Mouse (Mus musculus): ENCODE measurements around the gene Itga9.

Gene Itga9

DNA sequence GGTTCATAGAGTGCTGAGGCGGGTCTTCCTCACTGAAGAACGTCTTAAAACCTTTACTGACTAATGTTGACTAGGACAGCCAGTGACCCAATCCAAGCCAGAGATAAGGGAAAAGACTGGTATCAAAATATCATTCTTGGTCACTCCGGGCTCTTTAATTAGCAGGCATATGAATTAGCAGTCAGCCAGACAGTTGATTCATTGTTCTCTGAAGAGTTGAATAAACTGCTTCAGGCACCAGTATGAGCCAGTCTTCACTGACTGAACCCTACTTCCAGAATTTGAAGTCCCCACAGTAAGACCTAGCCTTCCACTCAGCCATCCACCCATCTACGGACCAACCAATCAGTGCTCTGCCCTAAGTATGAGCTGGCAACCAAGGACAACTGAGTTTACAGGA lies 163.9 kb downstream of the Itga9 start:
- DNase-seq (ENCODE audit: low spot score) = no peak

DNA sequence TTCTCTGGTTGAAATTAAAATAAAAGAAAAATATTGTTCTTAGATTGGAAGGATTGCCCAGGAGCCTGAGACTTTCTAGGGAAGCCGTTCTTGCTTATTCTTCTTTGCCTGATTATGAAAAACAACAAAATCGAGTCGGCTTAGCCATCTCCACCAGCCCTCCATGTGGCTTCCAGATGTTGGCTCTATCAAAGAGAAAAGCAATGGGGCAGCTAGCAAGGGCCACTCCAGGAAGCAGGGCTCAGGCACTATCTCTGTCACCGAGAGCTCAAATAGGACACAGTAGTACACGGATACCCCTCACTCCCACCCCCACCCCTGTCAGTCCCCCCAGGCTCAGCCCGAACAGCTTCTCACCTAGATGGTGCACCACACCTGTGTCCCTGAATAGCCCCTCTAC lies 168.2 kb downstream of the Itga9 start:
- no peak for DNase-seq (ENCODE audit: low spot score)

DNA sequence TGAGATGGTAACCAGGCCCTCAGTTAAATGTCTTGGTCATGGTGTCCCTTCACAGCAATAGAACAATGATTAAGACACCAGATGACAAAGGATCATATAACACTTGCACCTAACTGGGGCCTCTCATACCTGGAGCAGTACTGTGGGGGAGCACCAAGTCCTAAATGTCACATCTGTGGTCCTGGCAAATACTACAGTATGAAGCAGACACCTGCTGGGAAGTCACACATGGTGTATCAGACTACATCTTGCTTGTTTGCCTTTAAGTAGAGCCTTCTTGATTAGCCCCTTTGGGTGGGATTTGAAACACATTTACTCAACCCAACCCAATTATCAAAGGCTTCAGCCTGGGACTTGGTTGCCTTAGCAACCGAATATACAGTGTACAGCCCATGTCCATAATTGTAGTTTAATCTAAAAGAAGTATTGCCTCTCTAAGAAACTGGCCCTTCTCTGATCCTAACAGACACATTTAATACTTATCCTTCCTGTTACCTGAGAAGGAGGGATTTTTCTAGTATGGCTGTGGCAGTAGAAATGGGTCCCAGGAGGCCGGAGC lies 170.5 kb downstream of the Itga9 start:
- DNase-seq (ENCODE audit: low spot score) = no peak

DNA sequence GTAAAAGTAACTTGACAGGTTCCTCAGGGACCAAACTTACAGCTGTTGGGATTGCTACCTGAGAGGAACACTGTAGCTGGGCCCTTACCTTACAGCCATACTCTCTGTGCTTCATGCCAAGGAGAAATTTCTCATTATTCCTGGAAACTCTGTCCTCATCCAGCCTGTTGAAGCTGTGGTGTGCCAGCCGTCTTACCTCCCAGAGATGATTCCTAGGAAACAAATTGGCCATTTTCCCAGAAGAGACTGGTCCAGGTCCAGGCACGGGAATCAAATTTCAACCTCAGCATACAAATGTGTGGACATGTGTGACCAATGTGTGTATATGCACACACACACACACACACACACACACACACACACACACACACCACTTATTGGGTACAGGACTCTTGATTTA lies 172.1 kb downstream of the Itga9 start:
- DNase-seq (ENCODE audit: low spot score) = no peak

DNA sequence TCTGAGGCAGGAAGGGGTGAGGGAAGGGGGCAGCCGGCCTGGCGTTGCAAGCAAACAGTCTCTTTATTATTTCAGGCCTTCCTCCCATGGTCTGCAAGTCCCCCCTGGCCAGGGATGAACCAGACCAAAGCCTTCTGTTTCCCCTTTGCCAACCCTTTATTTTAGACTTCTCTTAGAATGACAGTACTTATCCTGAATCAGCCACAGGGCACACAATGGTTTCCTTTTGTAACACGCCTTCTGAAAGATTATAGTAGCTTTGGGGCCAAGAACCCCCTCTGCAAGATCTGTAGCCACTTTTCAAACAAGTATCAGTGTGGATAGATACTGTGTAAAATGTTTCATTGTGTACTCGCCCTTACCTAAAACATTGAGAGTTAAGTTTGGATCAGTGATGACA lies 178.1 kb downstream of the Itga9 start:
- DNase-seq (ENCODE audit: low spot score) = no peak

DNA sequence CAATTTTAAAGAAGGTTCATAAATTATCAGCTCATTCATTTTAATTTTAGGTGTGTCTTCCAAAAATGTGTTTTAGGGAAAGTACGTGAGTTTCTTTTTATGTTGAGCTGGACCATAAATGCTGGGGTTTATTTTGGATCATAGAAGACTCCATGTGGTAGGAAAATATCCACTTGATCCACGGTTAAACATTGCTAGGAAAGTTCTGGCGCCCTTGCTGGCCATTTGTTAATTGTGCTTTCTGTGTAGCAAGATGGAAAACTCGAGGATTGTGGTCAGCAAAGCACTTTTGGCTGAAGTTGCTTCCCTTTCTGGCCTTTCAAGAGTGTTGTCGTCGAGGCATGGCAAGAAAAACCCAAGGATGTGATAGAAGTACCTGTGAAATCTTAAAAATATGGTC lies 179.3 kb downstream of the Itga9 start:
- no peak for DNase-seq (ENCODE audit: low spot score)

DNA sequence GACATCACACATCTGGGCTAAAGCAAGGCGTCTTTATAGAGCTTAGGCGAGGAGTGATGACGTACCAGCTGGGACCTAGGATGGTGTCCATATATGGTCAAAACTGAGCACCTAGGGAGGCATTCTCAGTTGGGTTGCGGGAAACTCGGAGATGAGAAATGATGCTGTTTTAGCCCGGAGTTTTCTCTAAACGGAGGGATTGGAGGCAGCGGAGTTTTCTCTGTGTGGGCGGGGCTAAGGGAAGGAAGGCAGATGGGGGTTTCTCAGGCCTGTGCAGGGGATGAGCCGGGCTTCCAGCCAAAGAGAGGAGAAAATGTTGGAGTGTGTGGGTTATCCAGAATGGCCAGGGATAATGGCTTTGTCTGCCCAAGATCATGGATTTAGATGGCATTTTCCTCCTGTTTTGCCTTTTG lies 182.4 kb downstream of the Itga9 start:
- no peak for DNase-seq (ENCODE audit: low spot score)

DNA sequence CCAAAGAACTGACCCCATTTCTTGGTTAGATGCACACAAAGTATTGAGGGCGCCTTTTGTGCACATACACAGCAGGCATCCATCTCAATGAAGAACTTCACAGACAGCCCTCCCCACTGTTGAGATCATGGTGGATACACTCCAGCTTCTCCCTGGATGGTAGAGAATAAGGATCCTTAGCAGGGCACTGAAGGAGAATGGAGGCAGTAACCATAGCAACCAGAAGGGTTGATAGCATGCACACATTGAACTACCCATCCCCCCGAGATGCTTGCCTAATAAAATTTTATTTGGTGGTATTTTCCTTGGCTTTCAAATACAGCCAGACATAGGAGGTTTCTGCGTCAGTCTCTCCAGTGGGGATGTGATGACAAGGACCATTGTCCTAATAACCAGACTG lies 184.7 kb downstream of the Itga9 start:
- no peak for DNase-seq (ENCODE audit: low spot score)

DNA sequence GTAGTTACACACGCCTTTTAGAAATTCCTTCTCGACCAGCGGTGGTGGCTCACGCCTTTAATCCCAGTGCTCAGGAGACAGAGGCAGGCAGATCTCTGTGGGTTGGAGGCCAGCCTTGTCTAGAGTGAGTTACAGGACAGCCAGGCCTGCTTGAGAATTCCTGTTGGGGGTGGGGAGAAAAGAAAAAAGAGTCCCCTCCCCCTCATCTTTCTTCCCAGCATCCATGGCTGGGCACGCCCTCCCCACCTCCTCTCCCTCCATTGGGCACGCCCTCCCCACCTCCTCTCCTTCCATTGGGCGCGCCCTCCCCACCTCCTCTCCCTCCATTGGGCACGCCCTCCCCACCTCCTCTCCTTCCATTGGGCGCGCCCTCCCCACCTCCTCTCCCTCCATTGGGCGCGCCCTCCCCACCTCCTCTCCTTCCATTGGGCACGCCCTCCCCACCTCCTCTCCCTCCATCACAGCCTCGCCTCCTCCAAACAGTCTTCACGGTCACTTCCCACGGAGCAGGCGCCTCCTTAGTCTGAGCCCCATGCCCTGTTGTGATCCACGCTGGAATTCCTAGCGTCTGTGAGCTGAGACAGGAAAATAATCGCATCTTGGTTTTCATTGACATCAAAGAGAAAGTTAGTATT lies 186.8 kb downstream of the Itga9 start:
- DNase-seq (ENCODE audit: low spot score) = no peak

DNA sequence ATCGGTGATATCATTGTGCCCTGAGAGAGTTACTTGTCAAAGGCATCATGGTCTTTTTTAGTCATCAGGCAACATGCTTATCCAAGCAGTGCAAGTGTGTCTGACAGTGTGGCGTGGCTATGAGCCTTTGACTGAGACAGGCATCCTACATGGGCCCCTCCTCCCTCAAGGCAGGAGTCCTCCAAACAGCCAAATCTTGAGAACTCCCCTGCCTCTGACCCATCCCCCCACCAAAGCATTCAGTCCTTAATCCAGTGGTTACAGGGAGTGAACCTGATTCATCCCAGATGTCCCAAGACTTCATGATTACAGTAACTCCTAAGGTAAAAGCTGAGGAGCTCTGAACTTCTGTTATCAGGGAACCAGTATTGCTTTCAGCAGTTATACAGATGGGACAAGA lies 188.2 kb downstream of the Itga9 start:
- no peak for DNase-seq (ENCODE audit: low spot score)

DNA sequence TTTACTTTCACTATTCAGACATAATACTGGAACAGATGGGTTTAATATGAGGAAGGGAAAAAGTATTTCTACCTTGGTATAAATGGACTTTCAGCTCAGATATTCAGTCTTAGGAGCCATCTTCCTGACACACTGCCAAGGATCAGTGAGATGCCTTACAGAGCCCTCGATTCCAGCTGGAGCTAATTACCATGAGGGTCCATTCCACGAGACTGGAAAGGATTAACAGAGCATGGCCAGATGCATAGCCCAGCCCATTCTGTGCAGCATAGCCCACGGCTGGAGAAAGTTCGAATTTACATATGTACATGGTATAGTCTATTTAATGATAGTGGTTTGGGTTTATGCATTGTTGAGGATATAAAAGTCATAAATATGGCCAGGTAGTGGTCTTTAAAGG lies 188.8 kb downstream of the Itga9 start:
- no peak for DNase-seq (ENCODE audit: low spot score)

DNA sequence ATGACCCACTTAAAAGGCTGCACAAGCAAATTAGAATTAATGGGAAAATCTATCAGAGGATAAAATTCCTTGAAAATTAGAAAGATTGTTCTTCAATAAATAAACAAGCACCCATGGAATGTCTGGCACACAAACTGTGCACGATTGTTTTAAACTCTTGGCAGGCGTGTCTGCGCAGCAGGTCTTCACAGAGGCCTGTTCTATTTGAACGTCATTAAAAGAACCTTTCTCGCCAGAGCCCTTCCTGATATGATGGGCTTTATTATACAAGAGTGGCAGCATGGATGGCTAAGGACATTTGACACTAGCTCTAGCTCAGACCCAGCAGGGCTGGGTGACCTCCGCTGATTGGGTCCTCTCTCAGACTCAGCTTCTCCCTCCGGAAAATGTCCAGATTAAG lies 192.6 kb downstream of the Itga9 start:
- DNase-seq (ENCODE audit: low spot score) = no peak

DNA sequence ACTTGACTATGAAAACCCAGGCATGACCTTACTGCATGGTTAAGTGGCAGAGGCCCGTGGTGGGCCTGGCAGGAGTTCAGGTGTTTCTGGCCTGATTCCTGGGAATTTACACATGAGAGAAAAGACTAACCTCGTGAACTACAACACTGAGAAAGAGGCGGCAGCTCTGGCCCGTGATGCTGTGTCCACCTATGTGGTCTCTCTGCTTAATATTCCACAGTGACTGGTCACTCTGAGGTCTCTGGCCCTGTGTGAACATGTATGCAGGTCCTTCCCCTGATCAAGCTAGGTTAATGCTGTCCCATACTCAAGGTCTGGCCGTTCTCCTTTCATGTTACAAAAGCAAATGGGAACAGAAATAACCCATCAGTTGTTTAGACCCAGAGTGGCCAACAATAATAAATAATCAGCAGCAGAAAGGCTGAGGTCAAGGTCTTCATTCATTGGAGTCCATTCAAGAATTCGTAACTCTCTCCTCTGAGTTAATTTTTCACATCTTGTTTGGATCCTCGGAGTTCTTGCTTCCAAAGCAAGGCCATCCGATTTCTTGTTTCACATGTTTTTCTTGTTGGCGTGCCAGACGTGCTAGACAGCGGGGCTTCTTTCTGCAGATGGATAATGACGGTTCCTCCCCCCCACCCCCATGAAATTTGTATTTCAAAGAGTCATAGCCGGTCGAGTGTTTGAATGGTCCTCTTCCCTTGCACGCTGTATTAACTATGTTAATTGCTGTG lies 194.9 kb downstream of the Itga9 start:
- peak; percentile 69 for DNase-seq (ENCODE audit: low spot score)

DNA sequence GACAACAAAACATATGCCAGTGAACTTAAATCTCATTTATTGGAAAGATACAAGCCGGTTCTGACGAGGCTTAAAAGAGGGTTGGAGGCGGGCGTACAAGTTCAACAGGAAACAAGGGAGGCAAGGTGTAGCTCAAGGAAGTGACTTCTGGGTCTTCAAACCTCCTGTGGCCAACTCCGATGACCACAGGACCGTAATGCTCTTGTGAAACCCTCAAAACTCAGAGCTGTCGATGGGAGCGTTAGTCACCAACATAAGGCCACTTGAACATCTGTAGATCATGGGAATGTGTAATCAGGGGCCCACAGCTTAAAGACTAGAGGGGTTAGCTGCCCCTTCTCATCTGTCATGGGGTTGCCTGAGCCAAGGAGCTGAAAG lies 195.4 kb downstream of the Itga9 start:
- DNase-seq (ENCODE audit: low spot score) = no peak

DNA sequence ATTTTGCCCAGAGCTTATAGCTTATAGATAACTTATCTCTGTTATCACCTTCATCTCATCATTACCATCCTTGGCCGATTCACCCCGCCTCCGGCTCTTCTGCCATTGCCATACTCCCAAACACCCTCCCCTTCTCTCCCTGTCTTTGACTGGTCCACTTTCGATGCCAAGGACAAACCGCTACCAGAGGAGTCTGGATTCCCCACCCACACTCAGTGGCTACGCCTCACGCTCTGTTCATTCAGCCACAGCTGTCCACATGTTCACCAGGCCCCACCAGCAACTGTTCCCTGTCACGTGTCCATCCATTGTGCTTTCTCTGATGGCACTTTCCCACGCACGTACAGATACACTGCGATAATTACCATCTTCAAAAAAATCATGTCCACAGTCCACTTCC lies 195.9 kb downstream of the Itga9 start:
- peak; percentile 59 for DNase-seq (ENCODE audit: low spot score)

DNA sequence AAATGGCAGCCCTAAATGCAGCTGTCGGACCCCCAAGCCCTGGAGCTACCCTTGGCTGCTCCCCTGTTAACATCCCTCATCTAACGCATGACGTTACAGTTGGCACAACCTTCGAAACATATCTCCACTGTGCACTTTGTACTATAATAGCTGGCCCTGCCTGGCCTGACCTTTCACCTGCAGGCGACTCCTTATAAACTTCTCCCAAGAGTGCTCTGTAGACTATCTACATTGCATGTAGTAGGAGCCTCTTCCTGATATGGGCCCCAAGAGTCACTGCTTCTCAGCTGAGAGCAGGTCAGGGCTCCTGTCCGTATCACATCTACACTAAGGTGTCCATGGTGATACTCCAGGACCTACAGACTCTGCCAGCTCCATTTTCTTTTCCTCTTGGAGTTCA lies 199.2 kb downstream of the Itga9 start:
- no peak for DNase-seq (ENCODE audit: low spot score)

DNA sequence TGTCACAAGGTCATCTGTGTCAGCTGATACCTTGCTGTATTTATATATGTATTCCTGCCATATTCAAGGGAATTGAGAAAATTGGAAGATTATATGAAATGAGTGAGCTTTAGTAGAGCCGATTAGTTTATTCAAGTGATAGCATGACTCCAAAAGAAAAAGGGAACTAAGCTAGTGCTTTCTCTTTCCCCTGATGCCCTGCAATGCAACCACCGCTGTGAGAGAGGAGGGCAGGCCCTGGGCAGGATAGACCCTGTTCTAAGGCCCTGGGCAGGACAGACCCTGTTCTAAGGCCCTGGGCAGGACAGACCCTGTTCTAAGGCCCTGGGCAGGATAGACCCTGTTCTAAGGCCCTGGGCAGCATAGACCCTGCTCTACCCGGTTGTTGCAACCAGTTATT lies 201.2 kb downstream of the Itga9 start:
- DNase-seq (ENCODE audit: low spot score) = no peak

DNA sequence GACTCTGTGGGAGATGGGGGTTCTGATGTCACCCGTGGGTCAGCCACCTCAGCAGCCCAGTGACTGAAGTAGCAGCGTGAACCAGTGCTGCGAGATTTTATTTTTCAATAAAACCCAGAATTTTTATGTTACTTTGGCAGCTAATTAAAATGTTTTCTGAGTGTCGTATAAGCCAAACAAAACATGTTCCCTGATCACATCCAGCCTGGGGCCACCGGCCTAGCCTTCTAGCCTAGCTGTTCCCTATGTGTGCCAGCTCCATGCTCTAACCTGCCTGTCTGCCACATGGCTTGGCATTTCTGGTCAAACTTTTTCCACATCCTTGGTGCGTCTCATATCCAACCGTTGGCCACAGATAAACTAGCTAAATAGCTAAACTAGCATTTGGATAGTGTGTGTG lies 205.7 kb downstream of the Itga9 start:
- no peak for DNase-seq (ENCODE audit: low spot score)

DNA sequence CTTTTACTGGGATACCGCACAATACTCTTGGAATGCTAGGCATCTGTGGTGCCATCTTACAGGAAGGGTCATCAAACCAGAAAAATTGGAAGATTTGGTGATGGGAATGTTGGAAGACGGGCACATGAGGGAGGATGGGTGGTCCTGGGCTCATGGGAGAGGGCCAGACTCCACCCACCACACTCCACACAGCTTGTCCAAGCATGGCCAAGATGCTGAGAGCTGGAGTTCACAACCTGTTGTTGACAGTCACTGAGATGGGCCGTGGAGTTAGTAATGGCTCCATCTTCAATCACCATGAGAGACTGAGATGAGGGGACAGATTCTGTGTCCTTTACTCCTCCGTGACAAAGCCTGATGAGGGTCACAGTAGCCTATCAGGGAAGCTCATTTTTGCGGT lies 207.0 kb downstream of the Itga9 start:
- no peak for DNase-seq (ENCODE audit: low spot score)

DNA sequence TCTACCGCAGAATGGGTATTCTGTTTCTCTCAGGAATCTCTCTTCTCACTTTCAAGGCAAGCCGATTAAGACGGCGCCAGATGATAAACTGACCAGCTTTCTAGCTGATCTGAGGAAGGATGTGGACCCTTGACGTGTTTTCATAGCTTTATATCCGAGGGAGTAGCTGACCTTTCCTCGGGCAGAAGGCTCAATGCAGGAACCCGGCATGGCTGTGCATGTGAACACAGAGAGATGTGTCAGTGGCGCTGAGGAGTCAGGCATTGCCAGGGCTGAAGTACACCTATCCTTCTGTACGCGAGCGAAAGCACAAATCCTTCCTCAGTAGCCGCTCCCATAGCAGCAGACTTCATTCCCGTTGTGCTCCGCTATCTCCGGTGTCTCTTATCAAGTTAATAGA lies 207.6 kb downstream of the Itga9 start:
- DNase-seq (ENCODE audit: low spot score) = no peak

DNA sequence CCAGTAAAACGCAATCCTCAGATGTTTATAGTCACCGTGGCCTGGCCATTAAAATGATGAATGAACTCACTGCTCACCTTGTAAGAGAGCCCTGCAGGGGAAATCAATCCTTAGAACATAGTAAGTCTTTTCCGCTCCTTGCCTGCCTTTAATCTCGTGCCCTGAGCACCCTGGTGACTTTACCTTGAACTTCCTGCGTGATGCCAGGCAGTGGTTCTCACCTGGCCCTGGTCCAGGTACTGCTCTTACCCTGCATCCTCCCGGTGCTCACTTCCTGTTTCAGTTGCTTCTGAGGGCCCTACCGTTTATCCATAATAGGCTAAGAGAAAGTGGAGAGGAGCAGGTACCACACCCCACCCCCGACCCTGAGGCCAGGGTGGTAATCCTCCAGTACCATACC lies 208.0 kb downstream of the Itga9 start:
- DNase-seq (ENCODE audit: low spot score) = no peak

DNA sequence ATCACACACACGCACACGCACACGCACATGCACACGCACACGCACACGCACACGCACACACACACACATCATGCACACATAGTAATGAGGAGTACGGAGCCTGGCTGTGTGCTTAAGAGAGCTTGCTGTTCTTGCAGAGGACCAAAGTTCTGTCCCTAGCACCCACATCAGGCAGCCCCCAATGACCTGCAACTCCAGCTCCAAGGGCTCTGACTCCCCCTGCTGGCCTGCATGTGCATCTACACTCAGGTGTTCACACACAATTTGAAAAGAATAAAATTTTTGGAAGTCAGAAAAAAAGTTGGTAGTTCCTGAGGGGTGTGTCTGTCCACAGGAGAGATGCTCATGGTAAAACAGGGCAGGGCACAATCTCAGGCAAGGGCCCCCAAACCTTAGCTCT lies 209.1 kb downstream of the Itga9 start:
- no peak for DNase-seq (ENCODE audit: low spot score)

DNA sequence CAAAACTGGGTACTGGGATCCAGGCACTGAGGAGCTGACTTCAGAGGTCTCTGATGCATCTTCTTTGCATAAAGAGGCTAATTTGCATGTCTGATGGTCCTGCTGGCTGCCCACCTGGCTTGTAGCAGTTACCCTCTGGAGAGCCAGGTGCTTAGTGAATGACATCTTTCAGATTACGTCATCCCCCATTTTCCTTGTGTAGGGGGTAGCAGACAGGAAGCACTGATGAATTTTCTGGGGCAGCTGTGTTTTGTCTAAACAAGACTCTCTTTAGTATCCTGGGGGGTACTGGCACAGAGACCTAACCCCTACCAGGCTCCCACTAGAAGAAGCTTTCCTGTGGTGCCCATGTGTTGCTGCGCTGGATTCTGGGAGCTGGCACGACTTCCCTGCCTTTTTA lies 212.0 kb downstream of the Itga9 start:
- no peak for DNase-seq (ENCODE audit: low spot score)
